Mouse (Mus musculus) heart, adult 18-20 months (tissue): ENCODE measurements around the gene Sh2b1. TPM values are rescaled to one million over a fixed set of nuclear protein-coding genes. Genes with fewer than 3 reads are reported as not detected.

Experiments
- DNase-seq, 2 experiments: peaks; one replicate each; pipeline ENCODE4 v3.0.0; 2021 to 2022; ENCODE audit warnings: mixed read lengths in 1 of 2
- total RNA-seq, 2 experiments: library from RNA; stranded (reverse); gene quantifications; 2 replicates each; pipeline ENCODE4 v1.2.3; 2021

Gene Sh2b1
- total RNA-seq, 2 experiments from 2014 or later: 40.9 to 45.1 TPM

GRCm38 (mm10) chr7:126474486-126474955 lies 703 bp downstream of the Sh2b1 start:
- peak in 1 of 2 experiments; percentile 38 for DNase-seq

GRCm38 (mm10) chr7:126473470-126474086 lies 1.6 kb downstream of the Sh2b1 start:
- DNase-seq: no peak

GRCm38 (mm10) chr7:126472713-126473112 lies 2.5 kb downstream of the Sh2b1 start:
- no peak for DNase-seq

GRCm38 (mm10) chr7:126472306-126472705 lies 2.9 kb downstream of the Sh2b1 start:
- DNase-seq: no peak

GRCm38 (mm10) chr7:126471853-126472252 lies 3.4 kb downstream of the Sh2b1 start:
- no peak for DNase-seq

GRCm38 (mm10) chr7:126471361-126471760 lies 3.9 kb downstream of the Sh2b1 start:
- no peak for DNase-seq

- no peak for DNase-seq
Measured at GRCm38 (mm10) chr7:126470077-126470476, 5.1 kb downstream of the Sh2b1 start.

- DNase-seq: no peak
Measured at GRCm38 (mm10) chr7:126467834-126468627, 7.2 kb downstream of the Sh2b1 start.

- peak; percentile 39 to 64 for DNase-seq
Measured at GRCm38 (mm10) chr7:126467271-126467670, 8.0 kb downstream of the Sh2b1 start.

GRCm38 (mm10) chr7:126466707-126467106 lies 8.5 kb downstream of the Sh2b1 start:
- no peak for DNase-seq

GRCm38 (mm10) chr7:126466116-126466515 lies 9.1 kb downstream of the Sh2b1 start:
- no peak for DNase-seq

- DNase-seq: peak; percentile 47 to 66
Measured at GRCm38 (mm10) chr7:126465246-126466030, 9.8 kb downstream of the Sh2b1 start.

GRCm38 (mm10) chr7:126464836-126465235 lies 10.4 kb downstream of the Sh2b1 start:
- peak in 1 of 2 experiments; percentile 34 for DNase-seq

GRCm38 (mm10) chr7:126464121-126464520 lies 11.1 kb downstream of the Sh2b1 start:
- DNase-seq: peak in 1 of 2 experiments; percentile 33

- no peak for DNase-seq
Measured at GRCm38 (mm10) chr7:126463547-126463946, 11.7 kb downstream of the Sh2b1 start.

GRCm38 (mm10) chr7:126463004-126463403 lies 12.2 kb downstream of the Sh2b1 start, which contains the start of gene Atp2a1:
TSS of gene Atp2a1 (minus strand) at chr7:126463108.
- no peak for DNase-seq

GRCm38 (mm10) chr7:126461626-126462025 lies 13.6 kb downstream of the Sh2b1 start:
- DNase-seq: no peak

GRCm38 (mm10) chr7:126460623-126461399 lies 14.4 kb downstream of the Sh2b1 start:
- no peak for DNase-seq

- DNase-seq: no peak
Measured at GRCm38 (mm10) chr7:126458844-126459618, 16.2 kb downstream of the Sh2b1 start.

- DNase-seq: no peak
Measured at GRCm38 (mm10) chr7:126458225-126458624, 17.0 kb downstream of the Sh2b1 start.
